Mouse (Mus musculus) midbrain, embryonic 11.5 days (tissue): ENCODE measurements around the gene Gpx3. TPM values are rescaled to one million over a fixed set of nuclear protein-coding genes. Genes with fewer than 3 reads are reported as not detected.
A peak's percentile ranks its signal among the peaks of the same experiment; 100 is the strongest.

Source experiments
- ATAC-seq: fragments of 200-750 bp; cut with Nextera tagmentation; 2 replicates; pipeline ENCODE4 v1.8.0; 2017; ENCODE audit warnings: moderate TSS enrichment, moderate library complexity; ENCODE audit not compliant: low FRiP score
- DNase-seq: peaks from one replicate; pipeline ENCODE4 v3.0.0; 2015; ENCODE audit warnings: low spot score; ENCODE audit errors: missing footprints
- H3K27ac ChIP-seq: fragments of 300-500 bp; sonication (generic); 2 replicates; pipeline ENCODE4 v1.5.1; 2014; ENCODE audit warnings: low read depth, low read length
- H3K27me3 ChIP-seq: fragments of 300-500 bp; sonication (generic); 2 replicates; pipeline ENCODE4 v1.6.1; 2014; ENCODE audit warnings: mild to moderate bottlenecking, low read length, moderate library complexity, mixed read lengths; ENCODE audit not compliant: control insufficient read depth, insufficient read depth
- H3K36me3 ChIP-seq: fragments of 300-500 bp; sonication (generic); 2 replicates; pipeline ENCODE4 v1.6.1; 2014; ENCODE audit warnings: mild to moderate bottlenecking, low read length, moderate library complexity, mixed read lengths; ENCODE audit not compliant: control insufficient read depth, insufficient read depth
- H3K4me1 ChIP-seq: fragments of 300-500 bp; sonication (generic); 2 replicates; pipeline ENCODE4 v1.6.1; 2014; ENCODE audit warnings: low read length; ENCODE audit not compliant: control insufficient read depth, insufficient read depth
- H3K4me2 ChIP-seq: fragments of 300-500 bp; sonication (generic); 2 replicates; pipeline ENCODE4 v1.6.1; 2014; ENCODE audit warnings: mild to moderate bottlenecking, moderate library complexity
- H3K4me3 ChIP-seq: fragments of 300-500 bp; sonication (generic); 2 replicates; pipeline ENCODE4 v1.5.1; 2014; ENCODE audit warnings: low read depth, low read length
- H3K9ac ChIP-seq: fragments of 300-500 bp; sonication (generic); 2 replicates; pipeline ENCODE4 v1.6.1; 2014; ENCODE audit warnings: low read length
- H3K9me3 ChIP-seq: fragments of 300-500 bp; sonication (generic); 2 replicates; pipeline ENCODE4 v1.6.1; 2016; ENCODE audit warnings: low read length; ENCODE audit not compliant: control insufficient read depth
- WGBS: fragments of 180-500 bp; shearing (Covaris S2); extraction: QIAGEN DNeasy Blood & Tissue Kit; methylation state at CpG from one replicate; pipeline ENCODE4 v1.1.7; 2014; 5-methylcytosine and 5-hydroxymethylcytosine counted together
- polyA plus RNA-seq: library from polyadenylated mRNA; unstranded; fragments of >200 nt; fragmentation: Nextera tagmentation; extraction: Ambion mirVana; gene quantifications from 2 replicates; pipeline ENCODE4 v1.2.1, GENCODE M21; 2014

The Gpx3 gene
- polyA plus RNA-seq, 1 experiment from 2014 or later, result 57.2 TPM

DNA sequence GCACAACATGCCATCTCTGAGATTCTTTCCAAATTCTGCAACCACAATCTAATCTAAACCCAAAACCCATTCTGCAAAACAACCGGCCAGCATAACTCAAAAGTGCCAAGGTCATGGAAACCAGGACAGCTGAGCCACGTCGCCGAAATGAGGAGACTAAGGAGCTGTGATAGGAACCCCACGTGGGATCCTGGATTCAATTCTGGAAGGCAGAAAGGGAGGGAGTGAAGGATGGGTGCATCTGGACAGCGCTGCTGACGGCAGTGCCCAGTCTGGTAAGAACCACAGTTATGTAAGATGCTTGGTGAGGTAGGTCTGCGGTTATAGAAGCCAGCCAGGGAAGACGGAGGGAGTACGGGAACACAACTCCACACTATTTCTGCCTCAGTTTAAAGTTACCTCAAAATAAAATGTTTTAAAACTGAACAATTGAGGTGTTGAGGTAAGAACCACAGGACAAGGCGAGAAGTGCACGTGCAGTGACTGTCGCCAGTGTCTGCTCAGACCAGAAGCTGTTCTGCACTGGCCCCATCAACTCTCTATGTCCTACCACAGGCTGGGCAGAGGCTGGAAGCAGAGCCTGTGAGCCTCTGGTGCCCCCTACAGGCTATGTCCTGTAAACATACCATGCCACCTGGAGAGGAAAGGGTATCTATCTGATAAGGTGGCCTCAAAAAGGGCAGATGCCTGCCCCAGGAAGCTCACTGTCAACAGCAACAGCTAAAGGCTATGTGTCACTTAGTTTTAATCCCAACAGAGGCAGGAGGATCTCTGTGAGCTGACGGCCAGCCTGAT lies 25.3 kb downstream of the Gpx3 start:
- Histone ChIP-seq H3K4me1 (no peaks in the 10 kb centered on the region), H3K27me3 (no peaks in the 10 kb centered on the region), H3K9me3 (no peaks in the 10 kb centered on the region), H3K36me3 (no peaks in the 10 kb centered on the region; the same call in 1 of the 2 replicates), H3K4me2 (no peak overlapping the region), H3K4me3 (no peak overlapping the region), H3K9ac (no peak overlapping the region), H3K27ac (no peak overlapping the region)
- ATAC-seq, result no peak
- peak; percentile 92 for DNase-seq
- WGBS, result 83% methylated on average over 14 of the region's 14 CpGs

DNA sequence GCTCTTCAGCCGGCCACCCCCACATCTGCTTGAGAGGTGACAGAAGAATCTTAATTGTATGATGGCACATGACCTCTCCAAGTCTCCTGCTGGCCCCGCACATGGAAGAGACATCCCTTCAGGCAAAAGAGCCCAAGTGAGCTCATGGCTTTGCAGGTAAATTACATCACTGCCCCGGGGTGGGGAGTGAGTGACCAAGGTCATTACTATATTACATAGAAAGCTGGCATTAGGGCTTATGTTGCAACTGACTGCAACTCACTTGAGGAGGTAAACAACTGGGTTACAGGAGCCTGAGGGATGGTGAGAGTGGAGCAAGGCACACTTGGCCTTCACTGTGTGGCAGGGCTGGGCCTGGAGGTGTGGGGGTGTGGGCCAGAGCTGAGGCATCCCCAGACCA lies 26.0 kb downstream of the Gpx3 start:
- ATAC-seq, result no peak
- Histone ChIP-seq H3K4me3 (no peak overlapping the region), H3K9ac (no peak overlapping the region), H3K4me1 (no peaks in the 10 kb centered on the region), H3K36me3 (no peaks in the 10 kb centered on the region), H3K9me3 (no peaks in the 10 kb centered on the region), H3K4me2 (no peak overlapping the region), H3K27me3 (no peaks in the 10 kb centered on the region), H3K27ac (no peak overlapping the region)
- WGBS, result 83% methylated on average over 3 of the region's 3 CpGs
- no peak for DNase-seq

DNA sequence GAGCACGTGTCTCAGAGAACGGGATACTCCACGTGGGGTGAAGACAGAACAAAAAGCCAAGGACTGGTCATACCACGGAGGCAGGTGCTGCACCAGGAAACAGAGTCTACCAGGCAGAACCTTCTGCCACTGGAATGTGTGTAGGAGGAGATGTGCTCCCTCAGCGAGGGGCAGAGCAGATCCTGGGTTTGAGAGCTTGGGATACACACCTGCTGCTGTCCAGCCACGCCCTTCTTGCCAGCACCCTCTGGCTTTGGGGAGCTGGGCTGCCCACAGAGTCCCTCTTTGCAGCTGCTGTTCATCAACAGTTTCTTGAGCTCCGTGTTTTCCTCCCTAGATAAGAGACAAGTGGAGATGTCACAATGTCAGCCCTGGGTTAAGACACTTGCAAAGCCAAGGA lies 26.6 kb downstream of the Gpx3 start:
- DNase-seq (no peak), ATAC-seq (no peak)
- Histone ChIP-seq H3K9me3 (no peaks in the 10 kb centered on the region), H3K4me1 (no peaks in the 10 kb centered on the region), H3K4me3 (no peak overlapping the region), H3K27me3 (no peaks in the 10 kb centered on the region), H3K4me2 (no peak overlapping the region), H3K36me3 (no peaks in the 10 kb centered on the region), H3K27ac (no peak overlapping the region), H3K9ac (no peak overlapping the region)
- 88% methylated on average over 7 of the region's 7 CpGs for WGBS

DNA sequence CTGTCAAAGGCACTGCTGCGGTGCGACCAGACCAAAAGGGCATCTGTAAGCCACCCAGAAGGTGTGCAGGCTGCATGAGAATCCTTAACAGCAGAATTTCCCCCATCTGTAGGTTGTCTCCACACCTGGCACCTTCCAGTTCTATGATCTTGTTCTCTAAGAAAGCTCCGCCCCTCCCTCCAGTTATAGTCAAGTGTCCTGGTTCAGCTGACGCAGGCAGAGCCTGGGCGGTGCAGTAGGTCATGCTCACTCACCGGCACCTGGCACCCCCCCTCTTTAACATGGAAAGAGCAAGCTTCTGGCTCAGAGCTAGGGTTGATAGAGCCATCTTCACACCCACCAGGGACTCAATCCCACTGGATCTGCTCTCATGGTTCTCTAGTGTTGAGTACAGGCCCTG lies 27.0 kb downstream of the Gpx3 start:
- ATAC-seq (no peak), DNase-seq (no peak)
- no peak overlapping the region for H3K27ac ChIP-seq
- no peaks in the 10 kb centered on the region for H3K27me3 ChIP-seq
- H3K4me3 ChIP-seq, result no peak overlapping the region
- no peak overlapping the region for H3K4me2 ChIP-seq
- 93% methylated on average over 6 of the region's 6 CpGs for WGBS
- no peaks in the 10 kb centered on the region for H3K9me3 ChIP-seq
- H3K9ac ChIP-seq, result no peak overlapping the region
- no peaks in the 10 kb centered on the region for H3K36me3 ChIP-seq
- no peaks in the 10 kb centered on the region for H3K4me1 ChIP-seq

DNA sequence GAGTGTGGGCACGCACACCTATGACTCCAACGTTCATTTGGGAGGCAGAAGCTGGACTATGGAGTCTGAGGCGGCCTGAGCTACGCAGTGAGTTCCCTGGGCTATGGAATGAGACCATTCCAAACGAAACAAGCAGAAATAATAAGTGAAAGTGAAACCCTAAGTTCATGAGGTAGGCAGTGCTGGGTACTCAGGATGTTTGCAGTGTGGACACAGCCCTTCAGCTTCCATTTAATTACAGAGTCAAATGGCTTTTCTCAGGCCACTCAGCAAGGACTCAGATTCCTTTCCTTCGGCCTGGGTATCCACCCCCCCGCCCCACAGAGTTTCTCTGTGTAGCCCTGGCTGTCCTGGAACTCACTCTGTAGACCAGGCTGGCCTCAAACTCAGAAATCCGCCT lies 27.5 kb downstream of the Gpx3 start:
- no peak overlapping the region for H3K27ac ChIP-seq
- WGBS, result 81% methylated on average over 8 of the region's 8 CpGs
- ATAC-seq (no peak), DNase-seq (no peak)
- no peak overlapping the region for H3K9ac ChIP-seq
- H3K4me3 ChIP-seq, result no peak overlapping the region
- no peaks in the 10 kb centered on the region for H3K9me3 ChIP-seq
- H3K27me3 ChIP-seq, result no peaks in the 10 kb centered on the region
- H3K4me2 ChIP-seq, result no peak overlapping the region
- no peaks in the 10 kb centered on the region for H3K4me1 ChIP-seq
- no peaks in the 10 kb centered on the region for H3K36me3 ChIP-seq

DNA sequence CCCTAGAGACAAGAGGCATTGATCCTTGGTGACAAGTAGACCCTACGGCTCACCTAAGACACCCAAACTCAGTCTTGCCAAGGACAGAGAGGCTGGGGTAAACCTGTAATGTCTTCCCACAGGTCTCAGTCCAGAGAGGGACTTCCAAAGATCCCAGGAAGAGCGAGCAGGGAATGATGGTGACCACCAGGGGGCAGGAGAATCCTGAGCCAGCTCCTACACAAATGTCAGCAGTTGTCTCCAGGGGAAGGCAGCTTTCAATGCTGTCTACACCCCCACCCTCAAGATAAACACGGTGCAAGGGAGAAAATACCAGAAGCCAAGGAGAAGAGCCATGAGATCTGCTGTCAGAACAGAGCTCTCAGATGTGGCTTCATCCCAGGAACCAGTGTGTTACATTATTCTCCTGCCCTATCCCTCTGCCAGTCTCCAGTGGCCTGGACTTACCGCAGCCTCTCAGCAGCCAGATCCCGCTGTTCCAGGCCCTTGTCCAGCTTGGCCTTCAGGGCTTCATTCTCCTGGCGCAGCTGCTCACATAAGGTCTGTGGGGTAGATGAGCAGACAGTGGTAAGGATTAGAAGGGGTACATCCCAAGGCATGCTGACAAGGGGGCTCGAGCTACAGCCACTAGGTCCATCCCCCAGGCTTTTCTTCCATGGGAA lies 28.2 kb downstream of the Gpx3 start:
- WGBS, result 69% methylated on average over 7 of the region's 7 CpGs
- Histone ChIP-seq H3K9me3 (no peaks in the 10 kb centered on the region), H3K4me2 (no peak overlapping the region), H3K9ac (no peak overlapping the region), H3K36me3 (no peaks in the 10 kb centered on the region), H3K4me3 (no peak overlapping the region), H3K4me1 (no peaks in the 10 kb centered on the region), H3K27ac (no peak overlapping the region), H3K27me3 (no peaks in the 10 kb centered on the region)
- DNase-seq (no peak), ATAC-seq (no peak)

DNA sequence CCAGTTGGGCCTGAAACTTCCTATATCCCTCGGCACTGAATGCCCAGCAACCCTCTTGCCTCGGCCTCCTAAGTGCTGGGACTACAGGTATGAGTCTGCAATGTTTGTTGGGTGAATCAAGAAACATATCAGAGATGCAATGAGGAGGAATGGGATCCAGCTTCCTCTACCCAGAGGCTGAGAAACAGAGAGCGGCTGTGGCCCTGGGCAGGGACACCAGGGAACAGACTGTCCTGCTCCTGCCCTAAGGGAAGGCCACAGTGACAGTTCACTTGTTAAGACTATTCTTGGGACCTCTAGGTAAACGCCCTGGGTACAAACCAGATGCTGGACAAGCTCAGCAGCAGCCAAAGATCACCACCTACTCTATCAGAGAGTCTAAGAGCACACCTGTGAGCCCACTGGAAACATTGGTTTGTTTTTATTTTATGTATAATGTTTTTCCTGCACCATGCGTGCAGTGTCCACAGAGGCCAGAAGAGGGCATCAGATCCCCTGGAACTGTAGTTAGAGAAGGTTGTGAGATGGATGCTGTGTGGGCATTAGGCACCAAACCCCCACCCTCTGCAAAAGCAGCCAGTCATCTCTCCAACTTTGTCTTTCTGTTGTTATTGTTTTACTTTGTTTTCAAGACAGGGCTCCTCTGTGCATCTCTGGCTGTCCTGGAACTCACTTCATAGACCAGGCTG lies 29.3 kb downstream of the Gpx3 start:
- 55% methylated on average over 5 of the region's 5 CpGs for WGBS
- Histone ChIP-seq H3K4me2 (no peak overlapping the region), H3K9me3 (no peaks in the 10 kb centered on the region), H3K4me1 (no peaks in the 10 kb centered on the region), H3K36me3 (no peaks in the 10 kb centered on the region), H3K27me3 (no peaks in the 10 kb centered on the region), H3K9ac (no peak overlapping the region), H3K4me3 (no peak overlapping the region), H3K27ac (no peak overlapping the region)
- DNase-seq (no peak), ATAC-seq (no peak)

DNA sequence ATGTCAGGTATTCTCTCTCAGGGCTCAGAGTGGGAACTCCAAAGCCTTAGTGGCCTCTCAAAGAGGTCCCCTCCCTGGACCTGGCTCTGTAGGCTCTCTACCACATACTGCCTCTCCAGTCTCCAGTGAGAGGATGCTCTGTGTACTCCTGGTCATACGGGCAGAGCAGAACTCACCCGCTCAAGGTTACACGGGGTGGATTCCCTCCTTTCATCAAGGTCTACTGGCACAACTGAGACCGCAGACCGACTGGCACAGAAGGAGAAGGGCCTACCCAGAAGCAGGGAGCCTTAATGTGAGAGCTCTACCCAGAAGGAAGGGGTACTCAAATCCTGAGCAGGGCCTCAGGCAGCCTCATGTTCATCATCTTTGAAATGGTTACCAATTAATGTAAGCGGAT lies 30.3 kb downstream of the Gpx3 start:
- ATAC-seq (no peak), DNase-seq (no peak)
- Histone ChIP-seq H3K9ac (no peak overlapping the region), H3K4me1 (no peaks in the 10 kb centered on the region), H3K4me3 (no peak overlapping the region), H3K36me3 (no peaks in the 10 kb centered on the region), H3K4me2 (no peak overlapping the region), H3K27ac (no peak overlapping the region), H3K27me3 (no peaks in the 10 kb centered on the region), H3K9me3 (no peaks in the 10 kb centered on the region)
- WGBS, result 93% methylated on average over 6 of the region's 6 CpGs

DNA sequence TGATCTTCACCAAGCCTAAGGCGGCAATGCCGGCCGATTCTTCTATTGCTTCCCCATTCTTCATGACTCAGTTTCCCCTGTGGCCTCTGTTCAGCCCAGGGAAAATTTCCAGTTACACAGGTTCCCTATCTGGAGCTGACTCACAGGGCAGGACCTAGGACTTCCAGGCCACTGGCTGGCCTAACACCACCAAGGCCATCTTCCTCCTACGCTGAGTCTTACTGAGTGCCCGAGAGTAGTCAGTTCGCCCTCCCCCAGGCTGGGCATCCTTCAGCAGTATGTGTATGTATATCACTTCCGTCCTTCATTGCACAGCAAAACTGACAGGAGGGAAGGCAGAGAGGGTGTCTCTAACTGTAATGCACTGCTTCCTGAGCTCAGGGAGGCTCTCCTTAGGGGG lies 31.9 kb downstream of the Gpx3 start:
- Histone ChIP-seq H3K4me3 (no peak overlapping the region), H3K4me2 (no peak overlapping the region), H3K27ac (no peak overlapping the region), H3K36me3 (no peaks in the 10 kb centered on the region), H3K9me3 (no peaks in the 10 kb centered on the region), H3K9ac (no peak overlapping the region), H3K4me1 (no peaks in the 10 kb centered on the region), H3K27me3 (no peaks in the 10 kb centered on the region)
- no peak for DNase-seq
- WGBS, result 97% methylated on average over 7 of the region's 7 CpGs
- no peak for ATAC-seq
